Mouse (Mus musculus): Measurements from ENCODE around the gene Mms19.
A peak's percentile ranks its signal among the peaks of the same experiment; 100 is the strongest.
"Not testable (repeated sequence)": the region's sequence is repeated elsewhere in the genome, so short reads cannot be mapped to it uniquely, and the experiment has no call there.

Gene Mms19

GRCm38 (mm10) chr19:41932686-41933085 is 48.3 kb downstream of the Mms19 start:
- DNase-seq = no peak

GRCm38 (mm10) chr19:41920412-41921067 is 60.4 kb downstream of the Mms19 start:
- DNase-seq = no peak

- DNase-seq = no peak
Observed at GRCm38 (mm10) chr19:41919471-41919870, 61.5 kb downstream of the Mms19 start.

- no peak for DNase-seq
Observed at GRCm38 (mm10) chr19:41916853-41917252, 64.1 kb downstream of the Mms19 start.

- DNase-seq = no peak
Observed at GRCm38 (mm10) chr19:41915294-41915693, 65.7 kb downstream of the Mms19 start.

GRCm38 (mm10) chr19:41914592-41914882 is 66.4 kb downstream of the Mms19 start:
- not testable (repeated sequence) for DNase-seq

GRCm38 (mm10) chr19:41913774-41914591 is 67.0 kb downstream of the Mms19 start:
- no peak for DNase-seq

GRCm38 (mm10) chr19:41912121-41913080 is 68.6 kb downstream of the Mms19 start:
- DNase-seq = peak; percentile 52 to 54

- DNase-seq = peak; percentile 95 to 98
Observed at GRCm38 (mm10) chr19:41911178-41912073, 69.5 kb downstream of the Mms19 start, which contains the start of gene Pgam1. Gene Pgam1, plus strand, starts transcription at chr19:41911923.

GRCm38 (mm10) chr19:41910396-41910795 is 70.6 kb downstream of the Mms19 start:
- DNase-seq = no peak

GRCm38 (mm10) chr19:41908736-41909135 is 72.2 kb downstream of the Mms19 start:
- no peak for DNase-seq

- DNase-seq = no peak
Observed at GRCm38 (mm10) chr19:41907079-41907760, 73.7 kb downstream of the Mms19 start.

- no peak for DNase-seq
Observed at GRCm38 (mm10) chr19:41906311-41907078, 74.5 kb downstream of the Mms19 start.

- no peak for DNase-seq
Observed at GRCm38 (mm10) chr19:41905246-41905645, 75.7 kb downstream of the Mms19 start.

- DNase-seq = no peak
Observed at GRCm38 (mm10) chr19:41902848-41903593, 77.9 kb downstream of the Mms19 start.

GRCm38 (mm10) chr19:41901696-41902095 is 79.3 kb downstream of the Mms19 start:
- no peak for DNase-seq

GRCm38 (mm10) chr19:41900495-41901090 is 80.4 kb downstream of the Mms19 start:
- DNase-seq = no peak

- DNase-seq = peak; percentile 29 to 43
Observed at GRCm38 (mm10) chr19:41898860-41899259, 82.1 kb downstream of the Mms19 start.

GRCm38 (mm10) chr19:41896319-41896711 is 84.6 kb downstream of the Mms19 start:
- no peak for DNase-seq
